In the genomic region with DNA sequence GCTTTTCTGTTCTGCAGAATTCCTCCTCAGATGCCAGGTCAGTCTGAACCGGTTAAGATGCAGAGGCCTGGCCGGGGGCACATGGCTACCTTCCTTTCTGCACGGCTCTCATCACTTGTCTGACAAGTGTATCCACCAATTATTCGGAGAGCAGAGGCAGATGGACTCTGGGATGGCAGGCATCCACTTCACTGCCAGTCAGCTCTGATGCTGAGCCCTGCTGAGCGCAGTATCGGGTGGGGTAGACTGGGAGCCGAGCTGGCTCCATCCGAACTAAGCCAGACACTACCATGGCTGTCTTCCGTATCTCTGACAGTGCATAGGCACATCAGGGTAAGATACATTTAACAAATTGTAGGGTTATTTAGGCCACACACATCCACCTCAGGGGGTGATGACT, we compare ENCODE assay signal across 28 mouse cellular contexts.
DNase-seq lines count a peak whose midpoint lies in the region; ATAC-seq and TF ChIP-seq lines count a peak whose summit lies in the region.
"Had no signal": no experiment of that assay in that cellular context is flagged by ENCODE, and none has a peak within 500 bp of the region (broad histone marks: within the 10 kb centered on the region; RNA-seq: fewer than 3 reads in every experiment).

No protein-coding gene starts in this region.

- H3K36me3 ChIP-seq in forebrain, postnatal 0 days (ENCODE audit: insufficient read depth): no peaks in the 10 kb centered on the region
- no peaks in the 10 kb centered on the region for H3K36me3 ChIP-seq in forebrain, embryonic 13.5 days (ENCODE audit: poor library complexity, severe bottlenecking)
- H3K36me3 ChIP-seq: embryonic facial prominence, embryonic 12.5 days; G1E; heart, embryonic 12.5 days; liver, embryonic 12.5 days; midbrain, embryonic 12.5 days; neural tube, embryonic 12.5 days had no signal

- H3K4me1 ChIP-seq in forebrain, postnatal 0 days (ENCODE audit: insufficient read depth): no peaks in the 10 kb centered on the region
- H3K4me1 ChIP-seq in forebrain, embryonic 13.5 days: peaks cover 12% of the 10 kb centered on the region
- H3K4me1 ChIP-seq: embryonic facial prominence, embryonic 12.5 days; heart, embryonic 12.5 days; liver, embryonic 12.5 days had no signal

- H3K27me3 ChIP-seq in forebrain, postnatal 0 days (ENCODE audit: insufficient read depth, low read length): no peaks in the 10 kb centered on the region
- no peaks in the 10 kb centered on the region for H3K27me3 ChIP-seq in forebrain, embryonic 13.5 days
- H3K27me3 ChIP-seq: embryonic facial prominence, embryonic 12.5 days; liver, embryonic 12.5 days; midbrain, embryonic 12.5 days; neural tube, embryonic 12.5 days had no signal

- peak overlapping the region; percentile 54; the same call in 1 of the 2 replicates for H3K27ac ChIP-seq in forebrain, postnatal 0 days (ENCODE audit: low read depth, low read length)
- H3K27ac ChIP-seq in forebrain, embryonic 13.5 days: no peak overlapping the region
- H3K27ac ChIP-seq: embryonic facial prominence, embryonic 12.5 days; heart, adult 2 months; left cerebral cortex, adult 2 months; liver, embryonic 12.5 days; midbrain, embryonic 12.5 days; neural tube, embryonic 12.5 days; stomach, postnatal 0 days had no signal

- no peak for TF ChIP-seq CTCF in forebrain, postnatal 0 days (IDR thresholded peaks at IDR 0.05; ENCODE audit: low read depth)
- no peak for TF ChIP-seq CTCF in brain, embryonic 14.5 days (IDR thresholded peaks at IDR 0.05; ENCODE audit: borderline replicate concordance, extremely low read depth, insufficient read depth, insufficient read length)

- DNase-seq in cerebellum, postnatal 14 days: peak; percentile 58 to 62
- DNase-seq in cerebellum, adult 9-10 months: no peak
- peak; percentile 45 for DNase-seq in forebrain, postnatal 0 days
- peak; percentile 67 for DNase-seq in left cerebral cortex, postnatal 4 days
- no peak for DNase-seq in left cerebral cortex, postnatal 10 days (ENCODE audit: extremely low spot score in 1 of 2, low spot score in 2 of 2)
- peak; percentile 65 for DNase-seq in brain, embryonic 14.5 days (ENCODE audit: low read depth)
- DNase-seq: adrenal gland, adult 8-10 months; cerebellum, adult 11 months; embryo, embryonic 11 days; heart, adult 2 months; heart, postnatal 4 days; kidney, adult 11 months; kidney, postnatal 14 days; liver, postnatal 0 days; lung, postnatal 36 days; right cerebral cortex, postnatal 4 days; thymus, adult 18-20 months; thymus, postnatal 25 days had no signal

- TF ChIP-seq POLR2A in brain, embryonic 14.5 days (IDR thresholded peaks at IDR 0.05; ENCODE audit: borderline replicate concordance, extremely low read depth, insufficient read depth, insufficient read length, poor library complexity, severe bottlenecking): no peak

- no peak overlapping the region for H3K9ac ChIP-seq in forebrain, postnatal 0 days
- no peak overlapping the region for H3K9ac ChIP-seq in forebrain, embryonic 13.5 days
- H3K9ac ChIP-seq: embryonic facial prominence, embryonic 12.5 days; heart, embryonic 12.5 days; liver, embryonic 12.5 days; liver, postnatal 0 days; midbrain, embryonic 12.5 days; neural tube, embryonic 12.5 days had no signal

- no peaks in the 10 kb centered on the region for H3K9me3 ChIP-seq in forebrain, postnatal 0 days (ENCODE audit: low read length)
- no peaks in the 10 kb centered on the region for H3K9me3 ChIP-seq in forebrain, embryonic 13.5 days (replicated peaks)
- H3K9me3 ChIP-seq: embryonic facial prominence, embryonic 12.5 days; liver, embryonic 12.5 days; midbrain, embryonic 12.5 days; neural tube, embryonic 12.5 days had no signal

- H3K4me3 ChIP-seq in forebrain, postnatal 0 days (ENCODE audit: low read depth, low read length): no peak overlapping the region
- H3K4me3 ChIP-seq in forebrain, embryonic 13.5 days: no peak overlapping the region
- H3K4me3 ChIP-seq: embryonic facial prominence, embryonic 12.5 days; heart, adult 2 months; heart, embryonic 12.5 days; left cerebral cortex, adult 2 months; liver, embryonic 12.5 days; midbrain, embryonic 12.5 days; myocyte; neural tube, embryonic 12.5 days had no signal

- H3K4me2 ChIP-seq in forebrain, postnatal 0 days (ENCODE audit: low read depth): no peak overlapping the region
- no peak overlapping the region for H3K4me2 ChIP-seq in forebrain, embryonic 13.5 days
- H3K4me2 ChIP-seq: embryonic facial prominence, embryonic 12.5 days; heart, embryonic 12.5 days; liver, embryonic 12.5 days; midbrain, embryonic 12.5 days; neural tube, embryonic 12.5 days had no signal

- ATAC-seq in forebrain, postnatal 0 days: peak; percentile 75
- ATAC-seq in forebrain, embryonic 13.5 days: no peak; the same call in 1 of the 2 replicates
- ATAC-seq: liver, embryonic 12.5 days; liver, postnatal 0 days had no signal

- 45% methylated on average over 9 of the region's 9 CpGs for WGBS in forebrain, postnatal 0 days
- 81% methylated on average over 9 of the region's 9 CpGs for WGBS in forebrain, embryonic 13.5 days

- intact Hi-C loops in left cerebral cortex, postnatal 4 days (cut with DNase I): no loop called here
- intact Hi-C loops in left cerebral cortex, postnatal 10 days (cut with DNase I): no loop called here

Comparison
In these comparisons a context has a peak if more than half of its experiments do, and no peak if none do; other contexts are left out.
1. DNase-seq: peak in cerebellum, postnatal 14 days (2 of 2), forebrain, postnatal 0 days (single experiment), left cerebral cortex, postnatal 4 days (single experiment) and brain, embryonic 14.5 days (single experiment); none in cerebellum, adult 9-10 months (single experiment) and left cerebral cortex, postnatal 10 days (0 of 2).